Mouse (Mus musculus) liver, embryonic 11.5 days (tissue): Measurements from ENCODE around the gene Cnp. TPM values are rescaled to one million over a fixed set of nuclear protein-coding genes. Genes with fewer than 3 reads are reported as not detected.

ENCODE experiments used
- ATAC-seq: fragments of 200-750 bp; cut with Nextera tagmentation; replicated peaks from 2 replicates; pipeline ENCODE4 v1.8.0; 2017; ENCODE audit warnings: moderate number of reproducible peaks, mild to moderate bottlenecking, moderate TSS enrichment, moderate library complexity; ENCODE audit not compliant: low FRiP score
- DNase-seq: peaks from one replicate; pipeline ENCODE4 v3.0.0-alpha.2; 2017; ENCODE audit warnings: low spot score
- H3K27ac ChIP-seq: fragments of 300-500 bp; sonication (generic); 2 replicates; pipeline ENCODE4 v1.5.1; 2014; ENCODE audit warnings: mild to moderate bottlenecking, low read depth, low read length, control low read depth
- H3K27me3 ChIP-seq: fragments of 300-500 bp; sonication (generic); replicated peaks from 2 replicates; pipeline ENCODE4 v1.6.1; 2014; ENCODE audit warnings: low read length, mixed read lengths; ENCODE audit not compliant: control insufficient read depth, insufficient read depth
- H3K36me3 ChIP-seq: fragments of 300-500 bp; sonication (generic); 2 replicates; pipeline ENCODE4 v1.6.1; 2014; ENCODE audit warnings: mild to moderate bottlenecking, low read length, moderate library complexity, mixed read lengths; ENCODE audit not compliant: control insufficient read depth, insufficient read depth
- H3K4me1 ChIP-seq: fragments of 300-500 bp; sonication (generic); replicated peaks from 2 replicates; pipeline ENCODE4 v1.6.1; 2014; ENCODE audit warnings: low read length, mixed read lengths; ENCODE audit not compliant: control insufficient read depth, insufficient read depth
- H3K4me2 ChIP-seq: fragments of 300-500 bp; sonication (generic); 2 replicates; pipeline ENCODE4 v1.6.1; 2014; ENCODE audit warnings: mild to moderate bottlenecking, control low read depth, moderate library complexity
- H3K4me3 ChIP-seq: fragments of 300-500 bp; sonication (generic); 2 replicates; pipeline ENCODE4 v1.5.1; 2014; ENCODE audit warnings: low read depth, low read length, control low read depth
- H3K9ac ChIP-seq: fragments of 300-500 bp; sonication (generic); 2 replicates; pipeline ENCODE4 v1.6.1; 2014; ENCODE audit warnings: low read depth, low read length, control low read depth
- H3K9me3 ChIP-seq: fragments of 300-500 bp; sonication (generic); 2 replicates; pipeline ENCODE4 v1.6.1; 2016; ENCODE audit warnings: low read length, inconsistent platforms, mixed read lengths; ENCODE audit not compliant: control insufficient read depth
- whole genome bisulfite sequencing: fragments of 180-500 bp; shearing (Covaris S2); extraction: QIAGEN DNeasy Blood & Tissue Kit; methylation state at CpG from one replicate; pipeline ENCODE4 v1.1.7; 2014; 5-methylcytosine and 5-hydroxymethylcytosine counted together
- polyA plus RNA-seq: library from polyadenylated mRNA; unstranded; fragments of >200 nt; fragmentation: Nextera tagmentation; extraction: Ambion mirVana; gene quantifications from 2 replicates; pipeline ENCODE4 v1.2.1, GENCODE M21; 2014

Gene Cnp
- polyA plus RNA-seq, 1 experiment from 2014 or later: 19.4 TPM

DNA sequence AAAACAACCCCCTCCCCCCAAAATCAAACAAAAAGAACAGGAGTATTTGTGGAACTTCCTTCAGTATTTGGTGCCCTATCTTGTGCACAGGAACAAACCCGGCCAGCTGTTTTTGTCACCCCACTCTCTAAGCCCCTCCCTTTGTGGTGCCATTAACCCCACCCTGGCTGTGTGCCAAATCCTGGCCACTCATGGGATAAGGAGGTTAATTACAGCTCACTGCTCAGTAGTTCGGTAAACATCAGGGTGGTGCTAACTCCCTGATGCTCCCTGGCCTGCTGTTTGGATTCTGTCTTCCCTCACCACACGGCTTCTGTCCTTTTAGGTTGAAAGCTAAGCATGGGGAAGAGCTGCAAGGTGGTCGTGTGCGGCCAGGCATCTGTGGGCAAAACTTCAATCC lies 49.2 kb downstream of the Cnp start:
- peaks cover 23% of the 10 kb centered on the region for H3K4me1 ChIP-seq
- WGBS: 50% methylated on average over 5 of the region's 5 CpGs
- peak overlapping the region; percentile 76 for H3K4me3 ChIP-seq
- no peaks in the 10 kb centered on the region for H3K9me3 ChIP-seq
- no peak for ATAC-seq
- H3K36me3 ChIP-seq: peaks cover 5% of the 10 kb centered on the region; the same call in 1 of the 2 replicates
- peak overlapping the region; percentile 70 for H3K4me2 ChIP-seq
- no peak overlapping the region for H3K27ac ChIP-seq
- peak overlapping the region; percentile 20; the same call in 1 of the 2 replicates for H3K9ac ChIP-seq
- H3K27me3 ChIP-seq: no peaks in the 10 kb centered on the region
- no peak for DNase-seq

- no peaks in the 10 kb centered on the region for H3K27me3 ChIP-seq
- no peak overlapping the region for H3K27ac ChIP-seq
- H3K36me3 ChIP-seq: peaks cover 5% of the 10 kb centered on the region; the same call in 1 of the 2 replicates
- no peaks in the 10 kb centered on the region for H3K9me3 ChIP-seq
- peaks cover 18% of the 10 kb centered on the region for H3K4me1 ChIP-seq
- no peak overlapping the region for H3K4me3 ChIP-seq
- peak overlapping the region; percentile 6; the same call in 1 of the 2 replicates for H3K4me2 ChIP-seq
- DNase-seq (no peak), ATAC-seq (no peak)
- no peak overlapping the region for H3K9ac ChIP-seq
- WGBS: 91% methylated on average over 23 of the region's 23 CpGs
These were observed 51.3 kb downstream of the Cnp start for GRCm38 (mm10) chr11:100625754-100626700.

DNA sequence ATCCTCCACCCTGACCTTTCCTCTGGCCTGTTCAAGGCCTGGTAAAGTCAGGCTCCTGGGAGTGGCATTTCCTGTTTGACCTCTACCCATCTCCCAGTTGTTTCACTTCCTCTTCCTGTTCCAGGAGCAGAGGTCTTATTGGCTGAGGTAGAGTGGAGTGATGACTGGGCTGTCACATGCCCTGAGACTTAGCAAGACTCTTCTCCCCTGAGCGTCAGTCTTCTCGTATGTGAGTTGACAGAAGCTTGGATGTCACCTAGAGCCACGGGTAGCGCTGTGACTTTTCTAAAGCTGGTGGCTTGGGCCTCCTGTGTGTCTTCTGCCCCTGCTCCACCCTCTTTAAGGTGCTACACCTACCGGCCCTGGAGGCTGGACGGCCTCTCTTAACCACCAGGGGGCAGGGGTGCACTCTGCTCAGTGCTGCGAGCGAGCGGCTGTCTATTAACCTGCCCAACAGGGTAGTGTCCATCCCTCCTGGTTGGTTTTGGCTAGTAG lies 52.0 kb downstream of the Cnp start:
- peak; percentile 69 for DNase-seq
- Histone ChIP-seq H3K9me3 (no peaks in the 10 kb centered on the region), H3K27ac (no peak overlapping the region; the same call in 1 of the 2 replicates), H3K27me3 (no peaks in the 10 kb centered on the region), H3K36me3 (peaks cover 5% of the 10 kb centered on the region; the same call in 1 of the 2 replicates), H3K4me1 (peaks cover 18% of the 10 kb centered on the region), H3K9ac (no peak overlapping the region), H3K4me2 (peak overlapping the region; percentile 30; the same call in 1 of the 2 replicates), H3K4me3 (no peak overlapping the region)
- WGBS: 17% methylated on average over 9 of the region's 9 CpGs
- ATAC-seq: peak; percentile 73

DNA sequence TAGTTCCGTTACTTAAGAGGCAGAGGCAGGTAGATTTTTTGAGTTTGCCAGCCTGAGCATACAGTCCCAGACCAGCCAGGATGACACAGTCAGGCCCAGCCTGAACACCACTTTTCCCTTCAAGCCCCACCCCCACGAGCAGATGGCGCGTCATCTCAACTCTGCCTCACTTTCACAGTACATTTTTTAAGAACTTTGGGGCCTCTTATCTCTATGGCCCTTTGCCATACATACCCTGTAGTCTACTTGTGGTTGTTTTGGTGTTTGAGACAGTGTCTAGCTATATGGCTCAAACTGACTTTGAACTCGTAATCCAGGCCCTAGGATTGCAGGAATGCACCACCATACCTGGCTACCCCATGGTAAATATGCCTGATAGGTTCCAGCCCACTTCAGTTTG lies 53.4 kb downstream of the Cnp start:
- 75% methylated on average over 5 of the region's 5 CpGs for WGBS
- Histone ChIP-seq H3K27ac (no peak overlapping the region), H3K9ac (no peak overlapping the region), H3K36me3 (peaks cover 5% of the 10 kb centered on the region; the same call in 1 of the 2 replicates), H3K27me3 (no peaks in the 10 kb centered on the region), H3K4me3 (no peak overlapping the region), H3K4me1 (peaks cover 18% of the 10 kb centered on the region), H3K4me2 (no peak overlapping the region), H3K9me3 (no peaks in the 10 kb centered on the region)
- no peak for DNase-seq
- no peak for ATAC-seq

DNA sequence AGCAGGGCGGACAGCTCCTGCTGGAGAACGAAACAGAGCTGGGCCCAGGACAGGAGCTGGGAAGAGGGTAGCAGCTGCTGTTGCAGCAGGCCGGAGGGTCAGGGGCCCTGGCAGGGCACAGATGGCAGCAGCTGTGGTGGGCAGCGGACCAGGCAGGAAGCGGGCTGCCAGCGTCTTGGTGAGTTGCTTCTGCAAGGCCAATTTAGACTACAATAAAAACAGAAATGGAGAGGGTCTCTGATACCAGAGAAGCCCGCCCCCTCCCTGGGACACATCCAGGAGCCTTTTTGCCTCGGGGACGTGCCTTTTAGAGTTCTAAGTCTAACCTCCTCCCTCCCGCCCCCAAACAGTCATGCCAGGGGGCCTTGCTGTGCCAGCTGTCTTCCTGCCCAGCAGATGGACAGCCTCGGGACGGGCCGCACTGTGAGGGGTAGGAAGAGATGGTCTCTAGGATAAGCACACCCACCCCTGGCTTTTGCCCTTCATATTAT lies 54.2 kb downstream of the Cnp start:
- H3K36me3 ChIP-seq: peaks cover 5% of the 10 kb centered on the region; the same call in 1 of the 2 replicates
- H3K4me1 ChIP-seq: peaks cover 14% of the 10 kb centered on the region
- H3K27me3 ChIP-seq: peaks cover 2% of the 10 kb centered on the region; the same call in 1 of the 2 replicates
- H3K9me3 ChIP-seq: no peaks in the 10 kb centered on the region
- no peak for ATAC-seq
- H3K4me2 ChIP-seq: no peak overlapping the region
- no peak for DNase-seq
- 70% methylated on average over 13 of the region's 13 CpGs for WGBS
- no peak overlapping the region for H3K27ac ChIP-seq
- H3K9ac ChIP-seq: no peak overlapping the region
- no peak overlapping the region for H3K4me3 ChIP-seq

DNA sequence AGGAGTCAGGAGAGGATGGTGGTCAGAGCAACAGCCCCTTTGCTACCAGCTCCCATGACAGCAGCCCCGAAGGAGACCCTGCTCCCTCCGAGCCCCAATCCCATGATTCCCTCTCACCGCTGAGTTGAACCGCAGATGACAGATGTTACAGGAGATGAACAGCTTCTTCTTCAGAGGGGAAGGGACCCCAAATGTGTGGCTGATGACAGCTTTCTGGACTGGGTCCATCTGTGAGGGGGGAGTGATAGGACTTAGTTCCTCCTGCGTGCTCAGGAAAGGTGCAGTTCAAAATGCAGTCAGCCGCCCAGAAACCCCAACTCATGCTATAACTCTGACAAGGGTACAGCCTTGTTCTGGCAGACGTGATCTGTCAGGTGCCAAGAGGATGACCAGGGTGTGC lies 59.8 kb downstream of the Cnp start:
- DNase-seq (no peak), ATAC-seq (no peak)
- no peak overlapping the region for H3K9ac ChIP-seq
- no peaks in the 10 kb centered on the region for H3K4me1 ChIP-seq
- no peaks in the 10 kb centered on the region for H3K9me3 ChIP-seq
- no peak overlapping the region for H3K4me3 ChIP-seq
- no peak overlapping the region for H3K4me2 ChIP-seq
- WGBS: 65% methylated on average over 7 of the region's 7 CpGs
- no peaks in the 10 kb centered on the region for H3K36me3 ChIP-seq
- H3K27ac ChIP-seq: no peak overlapping the region
- peaks cover 26% of the 10 kb centered on the region for H3K27me3 ChIP-seq

GRCm38 (mm10) chr11:100640159-100640906 lies 65.6 kb downstream of the Cnp start:
- H3K36me3 ChIP-seq: no peaks in the 10 kb centered on the region
- peaks cover 37% of the 10 kb centered on the region for H3K27me3 ChIP-seq
- no peaks in the 10 kb centered on the region for H3K4me1 ChIP-seq
- H3K9ac ChIP-seq: no peak overlapping the region
- H3K4me2 ChIP-seq: peak overlapping the region; percentile 63
- H3K4me3 ChIP-seq: peak overlapping the region; percentile 32
- H3K9me3 ChIP-seq: no peaks in the 10 kb centered on the region
- 8% methylated on average over 52 of the region's 52 CpGs for WGBS
- DNase-seq (no peak), ATAC-seq (no peak)
- H3K27ac ChIP-seq: no peak overlapping the region
